Mouse (Mus musculus) heart, embryonic 13.5 days (tissue): Measurements from ENCODE around the gene Tex37. TPM values are rescaled to one million over a fixed set of nuclear protein-coding genes. Genes with fewer than 3 reads are reported as not detected.
A peak's percentile ranks its signal among the peaks of the same experiment; 100 is the strongest.

Experiments
- ATAC-seq: fragments of 200-750 bp; cut with Nextera tagmentation; 2 replicates; pipeline ENCODE4 v1.8.0; 2017; ENCODE audit warnings: moderate TSS enrichment; ENCODE audit not compliant: insufficient number of reproducible peaks, low FRiP score, low TSS enrichment; ENCODE audit errors: extremely low read depth
- H3K27ac ChIP-seq: fragments of 300-500 bp; sonication (generic); replicated peaks from 2 replicates; pipeline ENCODE4 v1.5.1; 2015; ENCODE audit warnings: moderate library complexity, mild to moderate bottlenecking, inconsistent platforms
- H3K27me3 ChIP-seq: fragments of 300-500 bp; sonication (generic); replicated peaks from 2 replicates; pipeline ENCODE4 v1.6.1; 2015; ENCODE audit warnings: mild to moderate bottlenecking, inconsistent platforms
- H3K36me3 ChIP-seq: fragments of 300-500 bp; sonication (generic); 2 replicates; pipeline ENCODE4 v1.6.1; 2015; ENCODE audit warnings: mild to moderate bottlenecking, inconsistent platforms
- H3K4me1 ChIP-seq: fragments of 300-500 bp; sonication (generic); 2 replicates; pipeline ENCODE4 v1.6.1; 2015; ENCODE audit warnings: inconsistent platforms
- H3K4me2 ChIP-seq: fragments of 300-500 bp; sonication (generic); 2 replicates; pipeline ENCODE4 v1.6.1; 2015; ENCODE audit warnings: inconsistent platforms, mild to moderate bottlenecking, moderate library complexity
- H3K4me3 ChIP-seq: fragments of 300-500 bp; sonication (generic); 2 replicates; pipeline ENCODE4 v1.5.1; 2015; ENCODE audit warnings: moderate library complexity, mild to moderate bottlenecking, inconsistent platforms
- H3K9ac ChIP-seq: fragments of 300-500 bp; sonication (generic); 2 replicates; pipeline ENCODE4 v1.6.1; 2015; ENCODE audit warnings: inconsistent platforms, mild to moderate bottlenecking, moderate library complexity
- H3K9me3 ChIP-seq: fragments of 300-500 bp; sonication (generic); 2 replicates; pipeline ENCODE4 v1.6.1; 2016; ENCODE audit warnings: inconsistent platforms
- whole genome bisulfite sequencing: fragments of 180-500 bp; shearing (Covaris S2); methylation state at CpG from one replicate; pipeline ENCODE4 v1.1.7; 2015; ENCODE audit warnings: mixed read lengths; 5-methylcytosine and 5-hydroxymethylcytosine counted together
- polyA plus RNA-seq: library from polyadenylated mRNA; unstranded; fragments of >200 nt; fragmentation: Nextera tagmentation; extraction: Ambion mirVana; gene quantifications from 2 replicates; pipeline ENCODE4 v1.2.1, GENCODE M21; 2015

Gene Tex37
- polyA plus RNA-seq, 1 experiment from 2014 or later: not detected

DNA sequence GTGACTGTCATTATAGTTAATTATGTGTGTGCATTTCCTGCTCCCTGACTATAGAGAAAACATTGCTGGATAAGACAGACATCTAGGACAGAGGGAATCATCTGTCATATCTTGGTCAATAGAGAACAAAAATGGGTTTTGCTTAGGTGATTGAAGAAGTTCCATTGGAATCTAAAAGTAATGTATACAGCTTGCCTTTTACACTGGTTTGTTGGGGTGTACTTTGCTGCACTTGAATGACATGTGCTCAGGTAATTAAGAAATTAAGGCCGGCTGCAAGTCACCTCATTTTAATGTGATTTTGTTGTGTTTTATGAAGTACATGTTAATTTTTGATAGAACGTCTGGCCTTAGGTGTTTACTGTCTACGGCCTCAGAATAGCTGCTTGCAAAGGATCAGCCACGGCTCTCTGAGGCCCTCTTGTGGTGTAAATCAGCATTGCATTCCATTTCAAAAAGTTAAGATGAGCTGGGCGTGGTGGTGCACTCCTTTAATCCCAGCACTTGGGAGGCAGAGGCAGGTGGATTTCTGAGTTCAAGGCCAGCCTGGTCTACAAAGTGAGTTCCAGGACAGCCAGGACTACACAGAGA, 37.9 kb downstream of the Tex37 start:
- Histone ChIP-seq H3K36me3 (peaks cover 71% of the 10 kb centered on the region), H3K4me2 (no peak overlapping the region), H3K4me1 (peaks cover 3% of the 10 kb centered on the region; the same call in 1 of the 2 replicates), H3K9me3 (no peaks in the 10 kb centered on the region), H3K9ac (no peak overlapping the region), H3K27ac (no peak overlapping the region), H3K4me3 (no peak overlapping the region), H3K27me3 (no peaks in the 10 kb centered on the region)
- WGBS: 18% methylated on average over 5 of the region's 5 CpGs
- ATAC-seq: no peak

- no peak for ATAC-seq
- H3K9me3 ChIP-seq: no peaks in the 10 kb centered on the region
- H3K9ac ChIP-seq: no peak overlapping the region
- H3K27ac ChIP-seq: no peak overlapping the region
- peaks cover 28% of the 10 kb centered on the region for H3K36me3 ChIP-seq
- no peaks in the 10 kb centered on the region for H3K27me3 ChIP-seq
- no peak overlapping the region for H3K4me3 ChIP-seq
- no peak overlapping the region for H3K4me2 ChIP-seq
- 85% methylated on average over 1 of the region's 1 CpGs for WGBS
- H3K4me1 ChIP-seq: peaks cover 28% of the 10 kb centered on the region
These were observed 43.7 kb downstream of the Tex37 start for GRCm38 (mm10) chr6:70875017-70875416.

DNA sequence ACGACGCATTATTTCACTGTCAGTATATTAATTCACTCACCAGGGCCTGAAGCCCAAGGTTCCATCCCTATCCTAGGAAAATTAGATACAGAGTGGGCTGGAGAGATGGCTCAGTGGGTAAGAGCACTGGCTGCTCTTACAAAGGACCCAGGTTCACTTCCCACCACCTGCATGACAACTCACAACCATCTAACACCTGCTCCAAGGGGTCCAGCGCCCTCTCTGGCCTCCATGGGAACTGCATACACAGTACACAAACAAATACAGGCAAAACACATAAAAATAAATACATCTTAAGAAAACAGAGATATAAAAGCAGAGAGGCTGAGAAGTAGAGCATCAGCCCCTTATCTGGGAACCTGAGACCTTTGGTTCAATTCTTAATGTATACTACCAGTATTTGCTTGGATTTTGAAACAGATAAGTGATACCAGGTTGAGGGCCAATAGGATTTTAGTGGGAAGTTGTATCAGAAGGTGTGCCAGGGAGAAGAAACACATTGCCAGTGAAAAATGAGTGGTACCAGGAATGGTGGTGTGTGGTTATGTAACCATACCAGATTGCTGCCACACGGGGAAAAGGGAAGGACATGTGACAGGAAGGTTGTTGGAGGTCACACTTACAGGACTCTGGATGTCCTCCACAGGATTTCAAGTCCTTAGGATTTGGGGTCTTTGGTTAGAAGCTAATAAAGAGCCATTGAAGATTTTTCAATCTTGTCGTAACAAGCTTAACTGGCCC, 44.5 kb downstream of the Tex37 start:
- no peaks in the 10 kb centered on the region for H3K27me3 ChIP-seq
- H3K4me3 ChIP-seq: no peak overlapping the region
- H3K4me2 ChIP-seq: no peak overlapping the region
- peaks cover 25% of the 10 kb centered on the region for H3K4me1 ChIP-seq
- no peaks in the 10 kb centered on the region for H3K9me3 ChIP-seq
- 72% methylated on average over 5 of the region's 5 CpGs for WGBS
- peaks cover 19% of the 10 kb centered on the region for H3K36me3 ChIP-seq
- H3K9ac ChIP-seq: no peak overlapping the region
- no peak for ATAC-seq
- no peak overlapping the region for H3K27ac ChIP-seq

- Histone ChIP-seq H3K4me2 (peak overlapping the region; percentile 47), H3K36me3 (peaks cover 8% of the 10 kb centered on the region), H3K27me3 (no peaks in the 10 kb centered on the region), H3K9ac (no peak overlapping the region), H3K4me3 (no peak overlapping the region), H3K9me3 (no peaks in the 10 kb centered on the region), H3K27ac (peak overlapping the region; percentile 69), H3K4me1 (peaks cover 25% of the 10 kb centered on the region)
- ATAC-seq: no peak
- 59% methylated on average over 7 of the region's 7 CpGs for WGBS
These were observed 46.2 kb downstream of the Tex37 start for GRCm38 (mm10) chr6:70872570-70872969.

GRCm38 (mm10) chr6:70872128-70872527, 46.6 kb downstream of the Tex37 start:
- peak; percentile 29; the same call in 1 of the 2 replicates for ATAC-seq
- Histone ChIP-seq H3K27ac (peak overlapping the region; percentile 69), H3K9me3 (no peaks in the 10 kb centered on the region)

DNA sequence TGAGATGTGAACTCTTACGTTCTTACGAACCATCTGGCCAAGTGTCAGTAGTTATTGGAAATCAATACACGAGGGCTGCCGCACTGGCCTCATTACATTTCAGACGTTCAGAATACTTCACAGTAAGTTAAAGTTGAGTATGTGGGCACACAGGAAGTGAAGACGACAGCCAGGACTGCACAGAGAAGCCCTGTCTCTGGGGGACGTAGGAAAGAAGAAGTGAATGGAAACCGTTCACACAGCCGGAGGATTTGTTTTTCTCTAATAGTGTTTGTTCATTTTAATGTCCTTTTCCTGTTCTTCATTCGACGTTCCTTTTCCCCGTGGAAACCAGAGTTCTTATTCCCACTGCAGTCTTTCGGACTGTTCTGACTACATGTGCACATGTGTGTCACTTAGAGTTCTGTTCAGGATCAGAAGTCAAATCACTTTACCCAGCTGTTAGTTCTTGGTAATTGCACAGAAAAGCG, 47.2 kb downstream of the Tex37 start:
- H3K27me3 ChIP-seq: no peaks in the 10 kb centered on the region
- H3K9me3 ChIP-seq: no peaks in the 10 kb centered on the region
- peak overlapping the region; percentile 69 for H3K27ac ChIP-seq
- peaks cover 25% of the 10 kb centered on the region for H3K4me1 ChIP-seq
- H3K4me3 ChIP-seq: no peak overlapping the region
- ATAC-seq: no peak
- WGBS: 72% methylated on average over 14 of the region's 14 CpGs
- no peak overlapping the region; the same call in 1 of the 2 replicates for H3K9ac ChIP-seq
- peak overlapping the region; percentile 47 for H3K4me2 ChIP-seq
- 0 out of 2 replicates have a peak, but pooled peaks cover under 1% of the 10 kb centered on the region for H3K36me3 ChIP-seq

More at GRCm38 (mm10) chr6:70872128-70872527, 46.6 kb downstream of the Tex37 start:
- Histone ChIP-seq H3K9ac (no peak overlapping the region), H3K27me3 (no peaks in the 10 kb centered on the region), H3K36me3 (peaks cover 5% of the 10 kb centered on the region; the same call in 1 of the 2 replicates), H3K4me3 (no peak overlapping the region), H3K4me1 (peaks cover 25% of the 10 kb centered on the region), H3K4me2 (peak overlapping the region; percentile 47)
- WGBS: 47% methylated on average over 10 of the region's 10 CpGs

- Histone ChIP-seq H3K4me2 (no peak overlapping the region), H3K36me3 (no peaks in the 10 kb centered on the region), H3K9ac (no peak overlapping the region), H3K4me3 (no peak overlapping the region), H3K27me3 (no peaks in the 10 kb centered on the region), H3K27ac (no peak overlapping the region), H3K4me1 (peaks cover 13% of the 10 kb centered on the region), H3K9me3 (no peaks in the 10 kb centered on the region)
- no peak for ATAC-seq
- 89% methylated on average over 9 of the region's 9 CpGs for WGBS
These were observed 51.4 kb downstream of the Tex37 start for GRCm38 (mm10) chr6:70867297-70867696.

GRCm38 (mm10) chr6:70866761-70867160, 52.0 kb downstream of the Tex37 start:
- H3K36me3 ChIP-seq: no peaks in the 10 kb centered on the region
- no peaks in the 10 kb centered on the region for H3K9me3 ChIP-seq
- no peak overlapping the region for H3K4me2 ChIP-seq
- H3K4me1 ChIP-seq: peaks cover 8% of the 10 kb centered on the region
- no peak for ATAC-seq
- no peak overlapping the region for H3K9ac ChIP-seq
- WGBS: 85% methylated on average over 5 of the region's 5 CpGs
- H3K4me3 ChIP-seq: no peak overlapping the region
- no peak overlapping the region for H3K27ac ChIP-seq
- H3K27me3 ChIP-seq: no peaks in the 10 kb centered on the region

DNA sequence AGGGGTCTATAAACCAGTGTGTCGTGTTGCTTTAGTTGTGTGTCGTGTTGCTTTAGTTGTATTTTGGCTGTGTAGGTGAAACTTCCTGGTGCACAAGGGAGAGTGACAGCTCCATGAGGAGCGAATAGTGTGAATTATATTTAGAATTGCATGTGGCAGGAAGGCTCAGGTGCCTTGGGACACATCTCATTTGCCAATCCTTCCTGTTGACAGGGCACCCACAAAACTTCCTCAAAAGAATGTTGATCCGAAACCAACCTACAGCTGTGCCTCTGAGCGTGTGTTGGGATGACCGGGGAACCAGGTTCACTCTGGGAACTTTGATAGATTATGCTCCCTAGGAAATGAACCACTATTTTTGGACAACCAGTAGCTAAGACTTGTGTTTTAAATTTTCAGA, 54.4 kb downstream of the Tex37 start:
- H3K4me2 ChIP-seq: no peak overlapping the region
- H3K4me3 ChIP-seq: no peak overlapping the region
- WGBS: 75% methylated on average over 6 of the region's 6 CpGs
- no peaks in the 10 kb centered on the region for H3K27me3 ChIP-seq
- no peaks in the 10 kb centered on the region for H3K9me3 ChIP-seq
- H3K36me3 ChIP-seq: peaks cover 14% of the 10 kb centered on the region
- ATAC-seq: no peak
- H3K27ac ChIP-seq: no peak overlapping the region
- H3K9ac ChIP-seq: no peak overlapping the region
- no peaks in the 10 kb centered on the region; the same call in 1 of the 2 replicates for H3K4me1 ChIP-seq
